In genomic region chr9:21072641-21073040, GRCm38 (mm10) we compare ENCODE assay signal across 8 mouse cellular contexts. TPM values are rescaled to one million over a fixed set of nuclear protein-coding genes. Genes with fewer than 3 reads are reported as not detected.
DNase-seq lines count a peak whose midpoint lies in the region; ATAC-seq and TF ChIP-seq lines count a peak whose summit lies in the region.

No protein-coding gene starts in this region.

- H3ac ChIP-seq in myocyte (ENCODE audit: control insufficient read depth, insufficient read length) = peak overlapping the region; percentile 60

- peak overlapping the region; percentile 88 for H3K4me2 ChIP-seq in lung, embryonic 15.5 days
- H3K4me2 ChIP-seq in myocyte (ENCODE audit: low read depth) = peak overlapping the region; percentile 86

- peak overlapping the region; percentile 75; the same call in 1 of the 2 replicates for H3K27ac ChIP-seq in lung, embryonic 15.5 days

- peak overlapping the region; percentile 84 for H3K9ac ChIP-seq in lung, embryonic 15.5 days

- peaks cover 10% of the 10 kb centered on the region for H3K4me1 ChIP-seq in lung, embryonic 15.5 days

- H3K9me3 ChIP-seq in lung, embryonic 15.5 days = no peaks in the 10 kb centered on the region

- H3K27me3 ChIP-seq in lung, embryonic 15.5 days = no peaks in the 10 kb centered on the region
- no peaks in the 10 kb centered on the region for H3K27me3 ChIP-seq in myocyte (ENCODE audit: control insufficient read depth, insufficient read depth, insufficient read length)

- TF ChIP-seq POLR2A in myocyte (IDR thresholded peaks at IDR 0.05; ENCODE audit: insufficient read length, low read depth) = no peak

- peaks cover 23% of the 10 kb centered on the region for H3K79me2 ChIP-seq in myocyte (ENCODE audit: control insufficient read depth, insufficient read depth)

- DNase-seq in lung, postnatal 36 days = no peak
- DNase-seq in c-Kit-positive CD71-positive TER-119-positive erythroid progenitor cells, embryonic 14.5 days (ENCODE audit: low spot score) = peak; percentile 30
- DNase-seq in hindlimb bud, embryonic 11.5 days (ENCODE audit: extremely low spot score, low read depth, low spot score) = peak; percentile 8
- DNase-seq in left cerebral cortex, adult 18-20 months (ENCODE audit: low spot score in 2 of 2) = no peak
- DNase-seq in thymus, adult 18-20 months = no peak
- DNase-seq in thymus, postnatal 14 days = no peak

- WGBS in lung, embryonic 15.5 days = 12% methylated on average over 4 of the region's 4 CpGs

- H3K4me3 ChIP-seq in lung, embryonic 15.5 days = peak overlapping the region; percentile 94
- peak overlapping the region; percentile 56 for H3K4me3 ChIP-seq in myocyte

- ATAC-seq in lung, embryonic 15.5 days (ENCODE audit: borderline replicate concordance, extremely low read depth, low FRiP score, low TSS enrichment) = peak; percentile 12; the same call in 1 of the 2 replicates

- peaks cover 30% of the 10 kb centered on the region for H3K36me3 ChIP-seq in lung, embryonic 15.5 days
- H3K36me3 ChIP-seq in myocyte (ENCODE audit: control insufficient read depth, insufficient read depth) = peaks cover 1% of the 10 kb centered on the region

TF ChIP-seq in myocyte, 11 proteins besides CTCF, POLR2A, EP300 and RAD21:
- TF ChIP-seq TCF3 (IDR thresholded peaks at IDR 0.05; ENCODE audit: insufficient read length, low read depth) (no peak), SRF (IDR thresholded peaks at IDR 0.05; ENCODE audit: control insufficient read depth, insufficient read length, low read depth) (no peak), POLR2AphosphoS2 (IDR thresholded peaks at IDR 0.05; ENCODE audit: insufficient read length, low read depth) (no peak), CEBPB (IDR thresholded peaks at IDR 0.05; ENCODE audit: insufficient read depth, poor library complexity, severe bottlenecking) (no peak), MYOG (IDR thresholded peaks at IDR 0.05; ENCODE audit: control insufficient read depth in 1 of 3, insufficient read depth in 1 of 3, insufficient read length in 2 of 3, low read depth in 2 of 3) (no peak), MYOD1 (IDR thresholded peaks at IDR 0.05; ENCODE audit: control insufficient read depth in 1 of 3, insufficient read length in 2 of 3, low read depth in 2 of 3) (no peak)

RNA-seq across cellular contexts. Expression of gene Gm49373, which starts 0.3 kb away (rescaled TPM):
- polyA plus RNA-seq in lung, embryonic 15.5 days (2015; fragmentation: Nextera tagmentation; extraction: Ambion mirVana) = 0.29 and 0.47 TPM in 2 replicates
- polyA plus RNA-seq in myocyte (2012; fragmentation: generic; extraction: Trizol) = 0.42 TPM
- 1 to 10 TPM; 2.2 to 2.9 TPM for total RNA-seq in left cerebral cortex, adult 18-20 months (2021)

RNA-seq across cellular contexts. Expression of gene Fdx1l, which starts 0.8 kb away (rescaled TPM):
- 55.3 and 56.9 TPM in 2 replicates for polyA plus RNA-seq in lung, embryonic 15.5 days (2015; fragmentation: Nextera tagmentation; extraction: Ambion mirVana)
- 75.0 TPM for polyA plus RNA-seq in myocyte (2012; fragmentation: generic; extraction: Trizol)
- 10 to 100 TPM; 61.3 to 65.4 TPM for total RNA-seq in left cerebral cortex, adult 18-20 months (2021)

RNA-seq across cellular contexts. Expression of gene Zglp1, which starts 5.7 kb away (rescaled TPM):
- polyA plus RNA-seq in lung, embryonic 15.5 days (2015; fragmentation: Nextera tagmentation; extraction: Ambion mirVana) = 0.76 and 2.1 TPM in 2 replicates
- polyA plus RNA-seq in myocyte (2012; fragmentation: generic; extraction: Trizol) = 0.26 TPM
- not detected for total RNA-seq in left cerebral cortex, adult 18-20 months (2021)

RNA-seq across cellular contexts. Expression of gene Gm38431, which starts 19.2 kb away (rescaled TPM):
- polyA plus RNA-seq in lung, embryonic 15.5 days (2015; fragmentation: Nextera tagmentation; extraction: Ambion mirVana) = 2.4 and 2.5 TPM in 2 replicates
- polyA plus RNA-seq in myocyte (2012; fragmentation: generic; extraction: Trizol) = 2.2 TPM
- total RNA-seq in left cerebral cortex, adult 18-20 months (2021) = 1 to 10 TPM; 1.6 to 1.8 TPM

RNA-seq across cellular contexts. Expression of gene Raver1, which starts 19.2 kb away (rescaled TPM):
- 62.0 and 65.4 TPM in 2 replicates for polyA plus RNA-seq in lung, embryonic 15.5 days (2015; fragmentation: Nextera tagmentation; extraction: Ambion mirVana)
- polyA plus RNA-seq in myocyte (2012; fragmentation: generic; extraction: Trizol) = 24.6 TPM
- 10 to 100 TPM; 25.3 to 28.0 TPM for total RNA-seq in left cerebral cortex, adult 18-20 months (2021)

Comparison
In these comparisons a context has a peak if more than half of its experiments do, and no peak if none do; other contexts are left out.
1. DNase-seq: peak in c-Kit-positive CD71-positive TER-119-positive erythroid progenitor cells, embryonic 14.5 days (single experiment) and hindlimb bud, embryonic 11.5 days (single experiment); none in lung, postnatal 36 days (single experiment), left cerebral cortex, adult 18-20 months (0 of 2), thymus, adult 18-20 months (0 of 2) and thymus, postnatal 14 days (single experiment).